Mouse (Mus musculus): Measurements from ENCODE around the gene Shank2.

Gene Shank2

DNA sequence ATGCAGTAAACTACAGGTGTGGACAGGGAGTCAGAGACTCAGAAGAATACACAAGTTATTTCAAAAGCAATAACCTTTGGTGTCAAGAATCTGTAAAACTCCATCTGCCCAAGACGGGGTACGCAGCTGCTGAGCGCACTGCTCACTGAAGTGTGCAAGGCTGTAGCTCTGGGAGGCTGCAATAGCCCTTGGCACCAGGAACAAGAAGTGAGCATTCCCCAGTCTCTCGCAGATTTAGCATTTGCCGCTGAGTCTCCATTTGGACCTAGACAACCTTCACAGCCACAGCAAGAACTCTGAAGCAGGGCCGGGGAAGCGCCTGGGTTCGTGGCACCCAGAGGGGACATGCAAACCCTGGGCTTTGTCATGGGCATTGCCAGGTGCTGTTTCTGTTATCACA lies 371.3 kb downstream of the Shank2 start:
- no peak for DNase-seq

DNA sequence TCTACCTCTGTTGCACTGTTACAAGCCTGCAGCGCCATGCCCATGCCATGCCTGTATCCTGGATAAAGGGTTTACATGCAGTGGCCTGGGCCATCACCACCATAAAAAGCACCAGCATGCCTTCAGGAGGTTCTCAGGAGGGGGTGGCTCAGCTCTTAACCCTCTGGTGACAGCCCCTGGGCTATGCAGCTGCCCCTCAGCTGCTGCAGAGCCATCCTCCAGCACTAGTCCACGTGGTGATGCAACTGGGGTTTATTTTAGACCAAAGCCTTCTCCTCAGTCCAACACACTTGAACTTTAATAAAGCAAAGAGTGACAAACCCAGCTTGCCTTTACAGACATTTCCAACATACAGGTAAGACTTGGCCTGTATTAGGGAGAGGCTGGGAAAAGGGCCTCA lies 373.8 kb downstream of the Shank2 start:
- no peak for DNase-seq

DNA sequence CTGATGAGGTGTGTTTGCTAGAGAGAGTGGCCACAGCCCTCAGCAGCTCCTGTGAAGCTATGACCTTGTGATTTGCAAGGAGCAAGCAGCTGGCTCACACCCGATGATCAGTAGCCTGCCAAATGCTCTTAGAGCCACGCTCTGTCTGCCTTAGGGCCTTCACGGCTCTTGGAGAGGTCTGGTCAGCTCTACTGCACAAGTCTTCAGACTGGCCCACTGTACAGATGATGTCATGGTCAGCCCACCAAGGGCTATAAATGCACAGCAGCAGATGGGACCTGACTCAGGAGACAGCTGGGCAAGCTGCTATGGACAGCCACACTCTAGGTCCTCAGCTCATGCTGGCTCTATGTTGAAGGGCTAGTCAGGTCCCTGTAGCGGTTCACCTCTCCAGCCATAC lies 376.5 kb downstream of the Shank2 start:
- no peak for DNase-seq

DNA sequence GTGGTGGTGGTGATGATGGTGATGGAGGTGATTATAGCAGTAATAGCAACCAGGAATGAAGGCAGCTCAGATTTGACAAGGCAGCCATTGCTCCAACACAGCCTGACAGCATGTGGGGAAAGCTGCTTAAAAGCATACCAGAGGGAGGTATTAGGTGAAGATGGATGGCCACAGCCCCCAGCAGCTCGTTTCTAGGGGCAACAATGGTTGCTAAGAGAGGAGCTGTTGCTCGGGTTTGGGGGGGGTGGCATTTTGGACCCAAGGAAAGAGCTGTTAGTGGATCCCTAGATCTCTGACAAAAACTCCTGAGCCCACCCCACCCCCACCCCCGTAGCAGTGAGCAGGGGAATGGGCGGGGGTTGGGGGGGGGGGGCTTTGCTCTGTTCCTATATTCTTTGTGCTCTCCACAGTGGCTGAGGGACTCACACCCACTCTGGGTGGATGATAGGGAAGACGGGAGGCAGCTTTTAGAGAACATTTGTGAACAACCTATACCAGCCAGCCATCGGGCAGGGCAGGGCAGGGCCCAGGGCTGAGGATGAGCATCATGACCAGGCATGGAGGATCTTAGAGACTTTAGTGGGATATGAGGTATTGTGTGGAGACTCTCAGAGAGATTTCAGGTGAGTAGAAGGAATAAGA lies 377.6 kb downstream of the Shank2 start:
- DNase-seq = no peak

DNA sequence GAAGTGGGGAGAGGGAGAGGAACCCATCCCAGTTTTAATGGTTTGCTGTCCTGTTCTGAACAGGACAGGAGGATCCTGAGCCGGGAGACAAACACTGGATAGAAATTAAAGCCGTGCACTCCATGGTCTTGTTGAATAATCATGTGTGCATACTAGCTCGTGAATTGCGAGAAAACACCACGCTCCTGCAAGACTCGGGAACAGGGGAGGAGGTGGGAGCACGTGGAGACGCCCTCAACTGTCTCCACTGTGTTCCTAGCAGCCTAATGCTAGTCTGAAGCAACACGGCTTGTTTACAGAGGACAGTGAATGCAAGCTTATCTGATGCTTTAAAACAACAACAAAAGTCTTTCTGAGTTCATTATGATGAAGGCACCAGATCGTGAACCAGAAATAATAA lies 379.9 kb downstream of the Shank2 start:
- DNase-seq = no peak

DNA sequence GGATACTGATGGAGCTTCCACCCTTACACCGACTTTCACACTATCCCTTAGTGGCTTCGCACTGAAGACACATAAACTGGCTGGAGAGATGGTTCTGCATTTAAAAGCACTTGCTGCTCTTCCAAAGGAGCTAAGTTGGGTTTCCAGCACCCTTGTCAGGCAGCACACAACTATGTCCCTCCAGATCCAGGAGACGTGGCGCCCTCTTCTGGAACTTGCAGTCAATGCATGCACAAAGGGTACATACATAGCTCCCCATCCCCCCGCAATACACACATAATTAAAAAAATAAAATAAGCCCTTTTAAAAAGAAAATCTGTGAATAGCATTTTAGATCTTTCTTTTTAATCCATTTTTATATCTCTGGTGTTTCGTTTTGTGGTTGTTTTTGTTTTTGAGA lies 385.8 kb downstream of the Shank2 start:
- DNase-seq = no peak

DNA sequence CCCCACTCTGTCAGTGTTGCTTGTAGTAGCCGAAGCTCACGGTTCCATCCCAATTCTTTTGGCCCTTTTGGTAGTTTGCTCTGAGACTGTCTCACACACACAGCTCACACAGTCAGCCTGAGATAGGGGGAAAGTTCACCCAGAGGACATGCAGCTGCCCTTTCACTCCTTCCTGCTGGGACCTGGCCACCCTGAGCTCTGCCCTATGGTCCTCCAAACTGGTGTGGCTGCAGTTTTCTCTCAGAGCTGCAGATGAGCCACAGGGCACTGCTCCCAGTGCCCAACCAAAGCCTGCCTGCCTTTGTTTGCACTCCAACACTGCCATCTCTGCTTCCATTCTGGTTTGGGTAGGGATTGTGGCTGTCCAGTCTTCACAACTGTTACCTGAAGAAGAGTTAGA lies 388.0 kb downstream of the Shank2 start:
- DNase-seq = no peak

DNA sequence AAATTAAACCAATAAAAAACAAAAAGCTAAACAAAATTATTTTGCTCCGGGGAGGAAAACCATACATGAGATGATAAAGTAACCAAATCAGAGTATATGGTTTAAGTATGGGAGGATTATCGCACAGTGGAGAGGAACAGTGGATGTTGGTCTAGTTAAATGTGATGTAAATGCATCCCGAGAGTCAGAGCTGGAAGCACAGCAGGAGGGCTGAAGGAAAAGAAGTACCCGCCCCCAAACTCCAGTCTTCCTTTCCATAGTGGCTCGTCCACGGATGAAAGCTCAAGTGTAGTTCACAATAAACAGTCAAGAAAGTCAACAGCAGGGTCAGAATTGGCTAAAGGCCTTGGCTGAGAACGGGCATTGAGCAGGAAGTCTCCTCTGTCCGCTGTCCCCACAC lies 388.9 kb downstream of the Shank2 start:
- no peak for DNase-seq

DNA sequence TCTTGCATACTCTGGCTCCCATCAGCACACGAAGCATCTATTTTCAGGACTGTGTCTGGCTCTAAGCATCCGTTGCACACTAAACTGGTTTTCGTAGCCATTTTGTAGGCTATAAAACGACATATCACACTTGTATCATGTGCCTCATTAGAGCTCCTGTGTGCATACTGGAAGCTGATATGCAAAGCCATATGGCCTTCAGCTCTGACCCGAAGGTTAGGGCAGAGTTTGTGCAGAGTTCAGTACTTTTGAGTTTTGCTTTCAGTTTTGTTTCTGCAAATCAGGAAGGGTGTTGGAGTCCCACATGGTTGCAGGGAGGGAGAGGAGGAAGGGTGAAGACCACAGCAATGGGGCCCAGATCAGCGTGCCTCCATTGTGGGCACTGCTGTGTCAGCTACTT lies 390.0 kb downstream of the Shank2 start:
- no peak for DNase-seq

DNA sequence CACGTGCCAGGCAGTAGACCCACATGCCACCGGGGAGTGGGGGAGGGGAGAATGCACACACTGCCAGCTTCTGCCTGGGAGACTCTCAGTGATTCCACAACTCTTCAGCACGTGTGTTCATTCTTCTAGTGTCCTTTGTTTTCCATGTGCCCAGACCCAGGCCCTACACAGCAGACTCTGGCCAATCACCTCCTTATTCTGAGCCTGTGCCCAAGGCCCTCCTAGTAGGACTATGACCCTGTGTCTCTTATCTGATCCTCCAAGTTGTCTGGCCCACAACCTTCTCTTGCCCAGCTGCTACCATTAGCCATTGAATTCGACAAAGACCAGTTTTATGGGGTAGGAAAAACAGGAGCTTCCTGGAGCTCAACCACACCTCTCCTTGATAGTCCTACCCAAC lies 400.8 kb downstream of the Shank2 start:
- DNase-seq = no peak

DNA sequence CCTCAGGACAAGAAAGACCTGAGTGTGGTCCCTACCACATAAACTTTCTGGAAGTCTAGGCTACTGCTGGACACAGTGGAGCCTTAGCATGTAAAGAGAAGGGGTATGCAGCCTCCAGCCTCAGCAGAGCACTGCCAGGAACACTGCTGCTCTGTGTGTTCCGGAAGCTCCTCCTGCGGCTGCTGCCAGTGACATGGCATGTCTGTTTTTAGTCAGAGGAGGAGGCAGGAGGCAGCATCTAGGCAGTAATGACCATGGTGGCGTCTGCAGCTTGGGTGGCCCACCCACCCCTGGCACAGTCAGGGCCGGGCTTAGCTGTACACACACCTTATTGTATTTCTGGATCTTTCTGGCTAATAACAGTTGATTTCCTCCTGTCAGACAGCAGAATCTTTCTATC lies 405.9 kb downstream of the Shank2 start:
- DNase-seq = no peak

DNA sequence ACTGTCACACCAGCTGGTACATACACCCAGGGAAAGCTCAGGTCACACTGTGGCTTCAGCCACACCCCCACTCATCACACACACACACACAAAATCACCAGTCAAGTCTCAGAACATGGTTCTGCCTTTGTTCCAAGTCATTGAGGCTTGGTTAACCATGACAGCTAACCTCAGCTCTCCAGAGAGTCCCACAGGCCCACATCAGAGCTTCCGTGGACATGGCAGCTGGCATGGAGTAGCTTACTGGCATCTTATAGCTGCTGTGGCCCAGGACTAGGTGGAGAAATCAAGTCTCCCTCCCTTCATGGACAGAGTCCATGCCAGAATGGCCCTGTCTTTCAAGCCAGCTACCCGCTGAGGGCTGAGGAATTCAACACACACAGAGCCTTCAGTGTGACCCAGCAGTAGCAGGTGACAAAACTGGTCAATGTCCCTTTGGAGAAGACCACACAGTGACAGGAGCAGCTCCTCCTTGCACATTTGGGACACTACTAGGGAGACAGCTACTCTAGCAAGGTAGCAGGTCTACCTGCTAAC lies 406.8 kb downstream of the Shank2 start:
- DNase-seq = no peak

DNA sequence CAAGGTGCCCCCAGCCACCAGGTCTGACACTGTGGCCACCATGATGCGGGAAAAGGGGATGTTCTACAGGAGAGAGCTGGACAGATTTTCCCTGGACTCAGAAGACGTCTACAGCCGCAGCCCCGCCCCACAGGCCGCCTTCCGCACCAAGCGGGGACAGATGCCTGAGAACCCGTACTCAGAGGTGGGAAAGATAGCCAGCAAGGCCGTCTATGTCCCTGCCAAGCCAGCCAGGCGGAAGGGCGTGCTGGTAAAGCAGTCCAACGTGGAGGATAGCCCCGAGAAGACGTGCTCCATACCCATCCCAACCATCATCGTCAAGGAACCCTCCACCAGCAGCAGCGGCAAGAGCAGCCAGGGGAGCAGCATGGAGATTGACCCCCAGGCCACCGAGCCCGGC lies 408.0 kb downstream of the Shank2 start:
- DNase-seq = no peak

DNA sequence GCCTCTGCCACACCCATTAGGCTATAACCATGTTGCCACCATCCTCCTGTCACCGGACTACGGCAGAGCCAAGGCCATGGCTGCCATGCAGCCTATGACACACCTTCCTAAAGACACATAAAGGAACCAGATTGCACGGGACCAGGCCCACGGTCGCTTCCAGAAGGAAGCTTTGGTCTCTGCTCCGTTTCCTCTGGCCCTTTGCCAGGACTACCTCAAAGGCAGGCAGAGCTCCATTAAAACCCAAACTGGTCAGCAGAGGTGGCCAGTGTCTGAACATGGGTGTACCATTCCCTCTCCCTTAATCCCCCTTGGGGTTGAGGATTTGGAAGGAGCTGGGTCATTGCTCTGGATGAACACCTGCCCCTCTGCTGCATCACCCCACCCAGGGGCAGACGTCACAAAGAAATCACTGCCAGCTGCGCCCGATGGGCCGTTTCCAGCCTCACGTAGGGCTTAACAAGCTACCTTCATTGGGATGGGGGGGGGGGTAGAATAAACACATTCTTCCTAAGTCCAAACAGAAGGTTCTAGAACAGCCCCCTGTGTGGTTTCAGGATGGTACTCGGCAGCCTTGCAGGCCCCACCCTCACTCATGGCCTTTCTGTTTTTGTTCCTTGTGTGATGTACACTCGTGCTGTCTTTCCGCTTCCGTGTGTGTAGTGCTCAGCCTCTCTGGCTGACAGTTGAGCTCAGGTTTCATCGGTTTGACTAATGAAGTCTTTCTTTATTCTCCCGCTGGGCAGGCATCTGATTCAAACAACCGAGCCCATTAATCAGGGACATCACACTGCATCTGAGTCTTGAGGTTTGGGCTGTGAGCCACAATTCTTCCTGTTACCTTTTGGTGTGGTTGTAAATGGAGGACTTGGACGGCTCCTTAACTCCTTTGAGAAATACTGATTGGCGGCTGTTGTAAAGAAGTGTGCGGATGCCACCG lies 410.5 kb downstream of the Shank2 start:
- no peak for DNase-seq

DNA sequence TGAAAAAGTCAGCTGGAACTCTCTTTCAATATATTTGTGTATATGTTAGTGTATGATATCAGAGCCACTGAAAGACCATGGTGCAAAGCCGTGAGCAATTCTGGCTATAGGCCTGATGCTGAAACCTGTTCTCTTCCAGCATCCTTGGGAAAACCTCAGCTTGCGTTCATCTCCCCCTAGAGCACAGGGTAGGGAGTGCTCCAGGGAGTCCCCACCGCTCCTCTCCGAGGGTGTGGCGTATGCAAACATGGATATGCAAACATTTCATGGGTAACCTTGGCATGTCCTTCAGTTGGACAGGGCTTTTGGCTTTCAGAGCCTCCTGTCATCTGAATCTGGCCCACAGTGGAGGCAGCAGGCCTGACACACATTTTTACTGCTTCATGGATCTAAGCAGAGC lies 412.9 kb downstream of the Shank2 start:
- no peak for DNase-seq

DNA sequence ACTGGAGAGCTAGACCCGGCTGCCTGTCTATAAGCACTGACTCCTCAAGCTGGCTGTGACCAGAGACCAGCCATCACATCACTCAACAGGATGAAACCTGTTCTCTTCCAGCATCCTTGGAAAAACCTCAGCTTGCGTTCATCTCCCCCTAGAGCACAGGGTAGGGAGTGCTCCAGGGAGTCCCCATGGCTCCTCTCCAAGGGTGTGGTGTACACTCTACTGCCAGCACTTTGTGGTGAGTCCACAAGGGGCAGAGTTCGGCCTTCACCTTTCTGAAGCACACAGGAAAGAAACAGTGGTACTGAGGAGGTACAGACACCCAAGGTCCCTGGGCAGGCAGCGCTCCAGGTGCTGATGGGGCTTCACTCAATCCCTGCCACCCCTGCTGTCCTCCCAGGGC lies 414.1 kb downstream of the Shank2 start:
- no peak for DNase-seq

DNA sequence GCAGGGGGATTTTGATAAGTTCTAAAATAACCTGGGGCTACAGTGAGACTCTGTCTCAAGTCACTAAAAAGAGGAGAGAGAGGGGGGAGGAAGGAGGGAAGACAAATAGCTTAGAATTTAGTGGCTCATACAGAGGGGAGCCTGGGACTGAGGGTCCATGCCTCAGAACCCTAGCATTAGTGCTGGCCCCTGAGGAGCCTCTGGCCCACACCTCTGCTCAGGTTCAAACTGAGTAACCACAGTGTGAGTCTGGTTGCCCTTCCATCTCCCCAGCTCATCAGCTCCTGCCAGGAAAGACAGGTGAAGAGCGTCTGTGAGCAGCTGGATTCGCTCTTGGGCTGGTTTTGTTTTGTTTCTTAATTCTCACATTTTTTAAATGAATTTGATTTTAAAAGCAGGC lies 415.5 kb downstream of the Shank2 start:
- DNase-seq = no peak

DNA sequence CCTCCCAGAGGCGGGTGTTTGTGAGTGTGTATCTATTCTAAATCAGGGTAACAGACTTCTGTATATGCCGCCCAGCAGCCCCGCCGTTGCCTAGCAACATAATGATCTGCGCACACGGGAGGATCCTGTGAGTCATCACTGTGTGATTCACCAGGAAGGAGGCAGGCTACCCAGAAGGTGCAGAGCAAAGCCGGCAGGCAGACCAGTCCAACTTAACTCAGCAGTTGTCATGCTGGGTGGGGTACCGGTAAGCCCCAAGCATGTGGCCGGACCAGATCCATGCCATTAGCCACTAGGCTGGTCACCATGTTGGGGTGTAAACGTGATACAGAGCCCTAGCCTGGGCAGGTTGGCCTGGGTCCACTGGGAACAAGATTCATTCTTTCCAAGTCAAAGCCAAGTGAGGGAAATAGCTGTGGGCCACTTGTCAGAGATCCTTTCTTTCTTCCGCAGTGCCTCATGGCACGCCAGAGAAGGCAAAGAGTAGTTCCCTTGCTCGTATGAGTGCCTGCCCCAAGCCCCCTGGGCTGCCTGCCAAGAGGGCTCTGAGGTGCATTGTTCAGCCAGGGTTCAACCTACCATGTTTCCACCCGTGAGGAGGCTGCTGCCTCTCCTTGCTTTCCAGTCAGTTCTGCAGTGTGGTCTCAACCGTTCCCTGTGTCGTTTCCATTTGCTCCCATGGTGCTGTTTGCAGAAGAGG lies 416.1 kb downstream of the Shank2 start:
- DNase-seq = peak; percentile 60

DNA sequence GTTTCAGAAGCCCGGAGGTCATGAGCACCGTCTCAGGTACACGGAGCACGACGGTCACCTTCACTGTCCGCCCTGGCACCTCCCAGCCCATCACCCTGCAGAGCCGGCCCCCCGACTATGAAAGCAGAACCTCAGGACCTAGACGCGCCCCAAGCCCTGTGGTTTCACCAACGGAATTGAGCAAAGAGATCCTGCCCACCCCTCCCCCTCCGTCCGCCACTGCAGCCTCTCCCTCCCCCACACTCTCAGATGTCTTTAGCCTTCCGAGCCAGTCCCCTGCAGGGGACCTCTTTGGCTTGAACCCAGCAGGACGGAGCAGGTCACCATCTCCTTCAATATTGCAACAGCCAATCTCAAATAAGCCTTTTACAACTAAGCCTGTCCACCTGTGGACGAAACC lies 418.8 kb downstream of the Shank2 start:
- no peak for DNase-seq

DNA sequence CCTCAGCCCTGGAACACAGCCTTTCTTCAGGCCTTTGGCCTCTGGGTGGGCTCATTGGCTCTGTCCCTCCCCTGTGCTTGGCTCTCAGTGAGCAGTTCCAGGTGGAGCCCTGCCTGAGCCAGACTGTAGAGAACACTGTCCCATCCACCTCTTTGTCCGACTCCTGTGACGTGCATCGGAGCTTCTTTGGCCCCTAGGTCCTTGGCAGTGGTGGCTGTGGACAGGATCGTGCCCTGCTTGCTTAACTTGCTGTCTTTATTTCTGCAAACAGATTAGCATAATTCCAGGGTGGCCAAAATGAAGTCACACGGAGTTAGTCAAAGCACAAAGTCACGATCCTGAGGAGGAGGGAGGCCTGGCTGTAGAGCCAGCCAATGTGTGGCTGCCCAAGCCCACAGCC lies 419.8 kb downstream of the Shank2 start:
- DNase-seq = no peak

DNA sequence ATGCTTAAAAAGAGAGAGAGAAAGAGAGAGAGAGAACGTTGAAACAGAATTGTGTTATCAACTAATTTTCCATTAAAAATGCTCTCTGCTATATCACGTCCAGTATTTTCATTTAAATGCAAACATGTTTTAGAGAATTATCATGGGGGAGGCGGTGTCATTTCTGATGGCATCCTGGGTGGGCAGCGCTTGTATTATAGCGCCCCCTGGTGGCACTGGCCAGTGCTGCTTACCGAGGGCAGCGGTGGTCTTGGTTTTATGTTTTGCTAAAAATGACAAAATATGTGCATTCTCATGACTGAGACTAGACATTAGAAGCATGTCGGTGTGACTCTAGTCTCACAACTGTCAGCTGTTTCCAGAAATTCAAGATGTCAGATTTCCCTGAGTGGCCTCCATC lies 424.2 kb downstream of the Shank2 start:
- DNase-seq = peak; percentile 27

DNA sequence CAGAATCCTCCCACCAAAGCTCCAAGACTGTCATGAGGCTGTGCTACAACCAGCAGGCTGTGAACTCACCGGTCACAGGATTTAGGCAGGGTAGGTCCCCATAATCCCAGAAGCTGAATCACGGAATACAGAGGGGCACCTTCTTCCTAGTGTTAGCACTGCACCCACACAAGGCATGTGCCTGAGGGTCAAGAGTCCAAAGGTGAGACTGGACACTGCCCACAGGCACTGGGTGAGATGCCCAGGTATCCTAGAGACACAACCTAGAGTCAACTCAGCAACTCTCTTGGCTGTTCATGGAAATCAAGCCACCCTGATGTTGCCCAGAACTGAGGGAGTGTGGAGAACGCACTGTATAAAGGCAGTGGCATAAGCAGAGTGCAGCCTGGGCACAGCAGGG lies 424.9 kb downstream of the Shank2 start:
- no peak for DNase-seq

DNA sequence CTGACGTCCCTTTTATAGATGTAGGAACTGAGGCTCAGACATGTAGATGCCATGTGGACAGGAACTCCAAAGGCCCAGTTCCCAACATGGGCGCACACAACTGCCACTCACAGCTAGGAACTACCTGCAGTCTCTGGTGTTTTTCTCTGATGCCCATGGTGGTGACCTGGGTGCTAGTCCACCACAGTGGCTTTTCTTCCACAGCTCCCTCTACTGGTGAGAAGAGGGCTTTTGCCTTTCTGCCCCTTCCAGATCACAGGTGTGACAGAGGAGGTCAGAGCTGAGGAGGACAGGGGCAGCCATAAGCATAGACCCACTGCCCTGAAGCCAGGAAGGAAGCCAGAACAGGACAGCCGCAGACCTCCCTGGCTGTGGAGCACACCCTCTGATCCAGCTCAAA lies 425.7 kb downstream of the Shank2 start:
- no peak for DNase-seq

DNA sequence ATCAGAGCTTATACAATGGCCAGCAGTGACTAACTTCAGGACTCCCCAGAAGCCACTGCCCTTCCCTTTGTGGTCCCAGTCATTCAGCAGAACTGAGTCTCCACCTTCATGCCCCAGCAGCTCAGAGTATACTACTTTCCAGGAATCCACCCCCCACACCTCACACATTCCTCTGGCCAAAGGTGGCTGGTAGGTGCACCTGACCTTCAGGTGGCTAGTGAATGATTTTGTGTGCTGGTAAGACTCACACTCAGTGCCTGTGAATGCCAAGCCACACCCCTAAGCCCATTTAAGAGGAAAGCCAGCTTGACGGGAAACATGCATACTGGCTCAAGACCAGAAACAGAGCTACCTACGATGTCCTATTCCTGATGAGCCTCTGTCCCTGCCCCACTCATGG lies 431.2 kb downstream of the Shank2 start:
- no peak for DNase-seq

All from cerebellum, adult 9-11 months (tissue).